Mouse (Mus musculus): Measurements from ENCODE around the gene Tom1l2.

Gene Tom1l2

GRCm38 (mm10) chr11:60176975-60177657 lies 175.6 kb downstream of the Tom1l2 start:
- no peak for DNase-seq (ENCODE audit: low spot score)
